Mouse (Mus musculus): ENCODE measurements around the gene Rnase10. TPM values are rescaled to one million over a fixed set of nuclear protein-coding genes. Genes with fewer than 3 reads are reported as not detected.

The Rnase10 gene
- total and polyA plus RNA-seq, 2 experiments from 2014 or later, result not detected

DNA sequence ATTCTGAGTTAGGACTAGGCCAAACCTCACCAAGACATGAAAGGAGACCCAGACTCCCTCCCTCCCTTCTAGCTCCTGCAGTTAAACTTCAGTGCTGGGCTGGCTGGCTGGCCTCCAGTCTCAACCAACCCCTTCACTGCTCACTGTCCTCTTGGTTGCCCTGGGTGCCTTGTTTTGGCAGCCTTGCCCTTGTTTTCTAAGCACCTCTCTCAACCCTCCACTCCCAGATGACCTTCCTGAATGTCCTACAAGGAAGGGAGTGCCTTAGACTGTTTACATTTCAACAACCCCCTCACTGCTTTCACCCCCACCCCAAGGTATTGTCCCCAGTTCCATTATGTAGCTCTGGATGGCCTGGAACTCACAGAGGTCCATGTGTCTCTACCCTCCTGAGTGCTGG is 27.9 kb upstream of the Rnase10 start:
- Histone ChIP-seq H3K4me2 (ENCODE audit: low read depth, low read length, poor library complexity, severe bottlenecking) (no peak overlapping the region), H3K27me3 (ENCODE audit: insufficient read depth, low read length) (no peaks in the 10 kb centered on the region), H3K9ac (replicated peaks; ENCODE audit: low read length, poor library complexity, severe bottlenecking) (no peak overlapping the region), H3K9me3 (ENCODE audit: low read length) (no peaks in the 10 kb centered on the region), H3K27ac (ENCODE audit: low read depth, low read length) (no peak overlapping the region), H3K36me3 (ENCODE audit: insufficient read depth, low read length) (no peaks in the 10 kb centered on the region), H3K4me1 (ENCODE audit: insufficient read depth, low read length) (no peaks in the 10 kb centered on the region; the same call in 1 of the 2 replicates), H3K4me3 (ENCODE audit: low read depth, low read length) (no peak overlapping the region)
- no peak for DNase-seq (ENCODE audit: low spot score)
- no peak for TF ChIP-seq CTCF (IDR thresholded peaks at IDR 0.05)
- ATAC-seq (ENCODE audit: low FRiP score), result no peak

DNA sequence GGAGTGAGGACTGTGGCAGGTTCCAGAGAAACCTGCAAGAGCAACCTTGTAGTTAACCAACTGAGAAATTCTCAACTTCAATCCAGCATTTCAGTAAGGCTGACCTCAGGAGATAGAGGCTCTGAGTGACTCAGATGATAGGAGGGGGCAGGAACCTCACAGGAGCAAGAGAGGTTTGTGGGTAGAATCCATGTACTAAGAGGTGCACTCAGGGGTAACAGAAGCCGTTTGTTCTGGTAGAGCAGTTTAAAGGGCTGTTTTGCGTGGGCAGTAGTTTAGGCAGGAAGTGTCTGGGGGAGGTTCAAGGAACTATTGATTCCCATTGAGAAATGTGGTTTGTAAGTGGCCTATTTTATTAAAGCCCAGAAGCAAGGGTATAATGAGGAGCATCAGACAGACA is 26.3 kb upstream of the Rnase10 start:
- no peaks in the 10 kb centered on the region for H3K27me3 ChIP-seq (ENCODE audit: insufficient read depth, low read length)
- H3K36me3 ChIP-seq (ENCODE audit: insufficient read depth, low read length), result no peaks in the 10 kb centered on the region
- H3K4me3 ChIP-seq (ENCODE audit: low read depth, low read length), result no peak overlapping the region
- no peaks in the 10 kb centered on the region for H3K4me1 ChIP-seq (ENCODE audit: insufficient read depth, low read length)
- ATAC-seq (ENCODE audit: low FRiP score) (no peak), DNase-seq (ENCODE audit: low spot score) (no peak)
- no peak overlapping the region for H3K9ac ChIP-seq (replicated peaks; ENCODE audit: low read length, poor library complexity, severe bottlenecking)
- H3K4me2 ChIP-seq (ENCODE audit: low read depth, low read length, poor library complexity, severe bottlenecking), result no peak overlapping the region
- H3K9me3 ChIP-seq (ENCODE audit: low read length), result no peaks in the 10 kb centered on the region
- no peak for TF ChIP-seq CTCF (IDR thresholded peaks at IDR 0.05)
- WGBS, result 48% methylated on average over 2 of the region's 2 CpGs
- H3K27ac ChIP-seq (ENCODE audit: low read depth, low read length), result no peak overlapping the region

DNA sequence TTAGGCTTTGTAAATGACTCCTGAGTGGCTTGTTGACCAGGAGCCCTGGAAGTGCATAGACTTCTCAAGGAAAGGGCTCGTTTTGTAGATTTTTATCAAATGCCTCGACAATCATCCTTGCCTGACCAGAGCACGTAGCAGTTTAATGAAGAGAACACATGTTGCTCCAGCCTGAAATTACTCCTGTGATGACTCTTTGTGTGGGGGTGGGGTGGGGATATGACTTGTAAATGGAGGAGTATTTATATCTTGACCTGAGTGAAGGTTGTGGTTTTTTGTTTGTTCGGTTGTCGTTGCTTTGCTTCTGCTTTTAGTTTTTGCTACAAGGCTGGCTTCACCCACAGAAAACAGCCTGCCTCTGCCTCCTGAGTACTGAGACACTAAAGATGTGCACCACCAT is 25.7 kb upstream of the Rnase10 start:
- no peak for TF ChIP-seq CTCF (IDR thresholded peaks at IDR 0.05)
- 87% methylated on average over 5 of the region's 5 CpGs for WGBS
- no peaks in the 10 kb centered on the region for H3K36me3 ChIP-seq (ENCODE audit: insufficient read depth, low read length)
- H3K4me3 ChIP-seq (ENCODE audit: low read depth, low read length), result no peak overlapping the region
- H3K9ac ChIP-seq (replicated peaks; ENCODE audit: low read length, poor library complexity, severe bottlenecking), result no peak overlapping the region
- DNase-seq (ENCODE audit: low spot score), result no peak
- no peaks in the 10 kb centered on the region for H3K9me3 ChIP-seq (ENCODE audit: low read length)
- H3K4me2 ChIP-seq (ENCODE audit: low read depth, low read length, poor library complexity, severe bottlenecking), result no peak overlapping the region
- no peak for ATAC-seq (ENCODE audit: low FRiP score)
- H3K4me1 ChIP-seq (ENCODE audit: insufficient read depth, low read length), result no peaks in the 10 kb centered on the region
- H3K27ac ChIP-seq (ENCODE audit: low read depth, low read length), result no peak overlapping the region
- H3K27me3 ChIP-seq (ENCODE audit: insufficient read depth, low read length), result no peaks in the 10 kb centered on the region

DNA sequence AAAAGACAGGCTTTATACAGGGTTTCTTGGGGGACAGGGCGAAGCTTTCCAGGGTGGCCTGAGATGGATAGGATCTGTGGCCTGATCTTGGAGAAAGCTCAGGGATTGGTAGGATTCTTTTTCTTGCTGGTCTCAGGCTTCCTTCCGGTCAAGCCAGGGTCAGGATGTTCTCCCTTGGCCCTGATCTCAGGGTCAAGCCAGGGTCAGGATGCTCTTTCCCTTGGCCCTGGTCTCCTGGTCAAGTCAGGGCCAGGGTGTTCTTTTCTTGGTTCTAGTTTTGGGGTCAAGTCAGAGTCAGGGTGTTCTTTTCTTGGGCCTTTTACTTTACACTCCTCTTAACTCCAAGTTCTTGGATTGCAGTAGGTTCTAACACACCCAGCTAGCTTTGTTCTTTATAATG is 19.9 kb upstream of the Rnase10 start:
- WGBS, result 82% methylated on average over 2 of the region's 2 CpGs
- ATAC-seq (ENCODE audit: low FRiP score) (no peak), DNase-seq (ENCODE audit: low spot score) (no peak)
- H3K4me2 ChIP-seq (ENCODE audit: low read depth, low read length, poor library complexity, severe bottlenecking), result no peak overlapping the region
- no peak overlapping the region for H3K4me3 ChIP-seq (ENCODE audit: low read depth, low read length)
- no peaks in the 10 kb centered on the region for H3K9me3 ChIP-seq (ENCODE audit: low read length)
- H3K27ac ChIP-seq (ENCODE audit: low read depth, low read length), result no peak overlapping the region
- H3K27me3 ChIP-seq (ENCODE audit: insufficient read depth, low read length), result no peaks in the 10 kb centered on the region
- H3K4me1 ChIP-seq (ENCODE audit: insufficient read depth, low read length), result no peaks in the 10 kb centered on the region
- no peaks in the 10 kb centered on the region for H3K36me3 ChIP-seq (ENCODE audit: insufficient read depth, low read length)
- no peak overlapping the region for H3K9ac ChIP-seq (replicated peaks; ENCODE audit: low read length, poor library complexity, severe bottlenecking)
- TF ChIP-seq CTCF (IDR thresholded peaks at IDR 0.05), result no peak

DNA sequence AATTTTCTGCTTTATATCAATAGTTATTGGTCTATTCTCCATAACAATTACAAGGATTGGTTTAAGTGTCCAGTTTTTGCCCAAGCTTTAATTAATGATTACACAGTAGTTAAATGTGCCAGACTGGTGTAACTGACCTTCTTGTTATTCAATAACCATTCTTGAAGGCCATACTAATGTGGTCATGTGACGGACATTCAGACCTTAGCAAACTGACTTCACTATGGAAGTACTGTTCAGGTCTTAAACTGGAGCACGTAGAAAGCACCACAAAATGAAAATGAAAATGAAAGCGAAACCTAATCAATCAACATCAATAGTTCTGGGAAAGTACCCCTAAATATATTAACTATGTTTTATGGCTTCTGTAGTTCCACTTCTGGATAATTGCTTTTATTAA is 16.5 kb upstream of the Rnase10 start:
- Histone ChIP-seq H3K4me2 (ENCODE audit: low read depth, low read length, poor library complexity, severe bottlenecking) (no peak overlapping the region), H3K4me1 (ENCODE audit: insufficient read depth, low read length) (no peaks in the 10 kb centered on the region), H3K4me3 (ENCODE audit: low read depth, low read length) (no peak overlapping the region), H3K27me3 (ENCODE audit: insufficient read depth, low read length) (no peaks in the 10 kb centered on the region), H3K9me3 (ENCODE audit: low read length) (no peaks in the 10 kb centered on the region), H3K9ac (replicated peaks; ENCODE audit: low read length, poor library complexity, severe bottlenecking) (no peak overlapping the region), H3K36me3 (ENCODE audit: insufficient read depth, low read length) (no peaks in the 10 kb centered on the region), H3K27ac (ENCODE audit: low read depth, low read length) (no peak overlapping the region)
- no peak for TF ChIP-seq CTCF (IDR thresholded peaks at IDR 0.05)
- no peak for ATAC-seq (ENCODE audit: low FRiP score)
- WGBS, result 85% methylated on average over 3 of the region's 3 CpGs
- no peak for DNase-seq (ENCODE audit: low spot score)

DNA sequence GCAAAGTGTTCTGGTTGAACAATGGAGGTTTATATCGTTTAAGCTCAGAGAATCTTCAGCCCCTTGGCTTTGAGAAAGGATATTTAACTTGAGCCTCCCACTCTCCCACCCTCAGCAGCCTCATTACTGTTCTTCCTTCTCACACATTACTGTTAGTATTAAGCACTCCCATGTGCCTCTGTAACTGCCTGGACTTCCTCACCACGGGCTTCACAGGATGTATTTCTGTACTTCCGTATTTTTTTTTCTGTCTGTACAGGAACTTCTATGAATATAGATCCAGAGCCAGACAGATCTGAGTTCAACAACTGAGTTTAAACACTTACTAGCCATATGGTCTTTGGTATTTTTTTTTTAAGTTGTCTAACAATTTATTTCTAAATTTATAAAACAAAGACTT is 10.5 kb upstream of the Rnase10 start:
- Histone ChIP-seq H3K4me1 (ENCODE audit: insufficient read depth, low read length) (no peaks in the 10 kb centered on the region), H3K27me3 (ENCODE audit: insufficient read depth, low read length) (no peaks in the 10 kb centered on the region), H3K9ac (replicated peaks; ENCODE audit: low read length, poor library complexity, severe bottlenecking) (no peak overlapping the region), H3K4me3 (ENCODE audit: low read depth, low read length) (no peak overlapping the region), H3K4me2 (ENCODE audit: low read depth, low read length, poor library complexity, severe bottlenecking) (no peak overlapping the region), H3K36me3 (ENCODE audit: insufficient read depth, low read length) (no peaks in the 10 kb centered on the region), H3K27ac (ENCODE audit: low read depth, low read length) (no peak overlapping the region), H3K9me3 (ENCODE audit: low read length) (no peaks in the 10 kb centered on the region)
- DNase-seq (ENCODE audit: low spot score), result no peak
- no peak for ATAC-seq (ENCODE audit: low FRiP score)
- WGBS, result 87% methylated on average over 3 of the region's 3 CpGs
- TF ChIP-seq CTCF (IDR thresholded peaks at IDR 0.05), result no peak
